Comparison of ENCODE assay signal across 11 mouse cellular contexts in genomic region chr1:184262975-184263374, GRCm38 (mm10).
A peak's percentile ranks its signal among the peaks of the same experiment; 100 is the strongest.
DNase-seq lines count a peak whose midpoint lies in the region; ATAC-seq and TF ChIP-seq lines count a peak whose summit lies in the region.
"Had no signal": no experiment of that assay in that cellular context is flagged by ENCODE, and none has a peak within 500 bp of the region (broad histone marks: within the 10 kb centered on the region; RNA-seq: fewer than 3 reads in every experiment).

No protein-coding gene starts in this region.

- intact Hi-C loops in heart, postnatal 10 days (cut with DNase I) = loop anchor here (10.0 kb wide), 1 partner anchor 512 kb away; no protein-coding TSS in a partner anchor

- TF ChIP-seq CTCF in MEL (IDR thresholded peaks at IDR 0.05 in 2 of 3, conservative IDR thresholded peaks at IDR 0.05 in 1 of 3; ENCODE audit: control insufficient read depth in 1 of 3, insufficient read depth in 1 of 3, low read depth in 2 of 3, low read length in 3 of 3, poor library complexity in 1 of 3, severe bottlenecking in 1 of 3) = peak; percentile 46 to 80 (median 53)

- H3K4me2 ChIP-seq in hindbrain, embryonic 11.5 days (replicated peaks; ENCODE audit: low read depth, low read length) = no peak overlapping the region
- H3K4me2 ChIP-seq: lung, embryonic 15.5 days had no signal

- no peak overlapping the region for H3K4me3 ChIP-seq in MEL (ENCODE audit: control insufficient read depth in 1 of 2, insufficient read depth in 1 of 2, low read depth in 2 of 2, low read length in 2 of 2)
- no peak overlapping the region for H3K4me3 ChIP-seq in hindbrain, embryonic 11.5 days (ENCODE audit: low read depth, low read length)
- H3K4me3 ChIP-seq: lung, embryonic 15.5 days had no signal

- H3K36me3 ChIP-seq in MEL (ENCODE audit: control insufficient read depth in 1 of 2, insufficient read depth in 2 of 2, low read length in 2 of 2) = no peaks in the 10 kb centered on the region
- no peaks in the 10 kb centered on the region for H3K36me3 ChIP-seq in hindbrain, embryonic 11.5 days (ENCODE audit: control insufficient read depth, insufficient read depth, low read length)
- H3K36me3 ChIP-seq: lung, embryonic 15.5 days had no signal

- no peak for TF ChIP-seq EP300 in MEL (IDR thresholded peaks at IDR 0.05; ENCODE audit: low read depth in 1 of 2, low read length in 2 of 2)

- no peaks in the 10 kb centered on the region for H3K4me1 ChIP-seq in MEL (ENCODE audit: control insufficient read depth in 1 of 2, insufficient read depth in 2 of 2, low read length in 2 of 2)
- H3K4me1 ChIP-seq in hindbrain, embryonic 11.5 days (replicated peaks; ENCODE audit: control insufficient read depth, insufficient read depth, low read length) = no peaks in the 10 kb centered on the region

- no peak for TF ChIP-seq POLR2A in MEL (IDR thresholded peaks at IDR 0.05; ENCODE audit: control insufficient read depth in 1 of 2, insufficient read depth in 1 of 2, low read depth in 1 of 2, low read length in 2 of 2, poor library complexity in 1 of 2)

- H3K27ac ChIP-seq in MEL (ENCODE audit: control insufficient read depth, low read depth, low read length) = no peak overlapping the region
- no peak overlapping the region for H3K27ac ChIP-seq in hindbrain, embryonic 11.5 days (ENCODE audit: low read depth, low read length)
- H3K27ac ChIP-seq: lung, embryonic 15.5 days had no signal

- peak; percentile 80 for ATAC-seq in megakaryocyte progenitor cell, adult 5-6 weeks (replicated peaks; ENCODE audit: poor library complexity)
- no peak for ATAC-seq in hindbrain, embryonic 11.5 days (ENCODE audit: low FRiP score)
- ATAC-seq: activated CD4-positive, CD25-positive, alpha-beta regulatory T cell, adult 4 months had no signal

- no peaks in the 10 kb centered on the region for H3K9me3 ChIP-seq in MEL (replicated peaks; ENCODE audit: insufficient read depth, low read length)
- H3K9me3 ChIP-seq in hindbrain, embryonic 11.5 days (ENCODE audit: control insufficient read depth, low read length) = no peaks in the 10 kb centered on the region
- H3K9me3 ChIP-seq: lung, embryonic 15.5 days had no signal

- H3K79me2 ChIP-seq in MEL (ENCODE audit: control insufficient read depth, insufficient read depth, low read length, poor library complexity) = no peaks in the 10 kb centered on the region

- H3K27me3 ChIP-seq in MEL (ENCODE audit: control insufficient read depth in 1 of 2, insufficient read depth in 2 of 2, low read length in 2 of 2) = no peaks in the 10 kb centered on the region
- H3K27me3 ChIP-seq in hindbrain, embryonic 11.5 days (ENCODE audit: control insufficient read depth, insufficient read depth, low read length) = no peaks in the 10 kb centered on the region

- TF ChIP-seq RAD21 in MEL (IDR thresholded peaks at IDR 0.05; ENCODE audit: low read depth, low read length) = peak; percentile 24

- no peak overlapping the region for H3K9ac ChIP-seq in MEL (ENCODE audit: control insufficient read depth, low read depth, low read length, poor library complexity, severe bottlenecking)
- no peak overlapping the region for H3K9ac ChIP-seq in hindbrain, embryonic 11.5 days (ENCODE audit: low read depth, low read length)
- H3K9ac ChIP-seq: lung, embryonic 15.5 days had no signal

- 56% methylated on average over 2 of the region's 2 CpGs for WGBS in hindbrain, embryonic 11.5 days

- peak; percentile 11 for DNase-seq in heart, postnatal 4 days
- no peak for DNase-seq in heart, postnatal 10 days
- DNase-seq in 416B (ENCODE audit: low read depth) = peak; percentile 42
- DNase-seq in MEL (ENCODE audit: low read depth, low spot score) = peak; percentile 38
- DNase-seq in embryo, embryonic 10.5 days (ENCODE audit: low spot score) = no peak
- no peak for DNase-seq in neural tube, embryonic 10.5 days (ENCODE audit: extremely low spot score, low spot score)
- no peak for DNase-seq in hindbrain, embryonic 11.5 days (ENCODE audit: low spot score)
- DNase-seq: cerebellum, adult 8-10 months had no signal

TF ChIP-seq in MEL, 35 proteins besides CTCF, POLR2A, EP300 and RAD21:
- TF ChIP-seq SMC3 (IDR thresholded peaks at IDR 0.05; ENCODE audit: low read depth, low read length) (peak; percentile 53), SIN3A (IDR thresholded peaks at IDR 0.05; ENCODE audit: low read length) (no peak), GATA1 (IDR thresholded peaks at IDR 0.05; ENCODE audit: low read depth, low read length) (no peak)

Comparison
In these comparisons a context has a peak if more than half of its experiments do, and no peak if none do; other contexts are left out.
1. DNase-seq: peak in heart, postnatal 4 days (single experiment), 416B (single experiment) and MEL (single experiment); none in heart, postnatal 10 days (0 of 2), embryo, embryonic 10.5 days (single experiment), neural tube, embryonic 10.5 days (single experiment) and hindbrain, embryonic 11.5 days (single experiment).